Mouse (Mus musculus): ENCODE results near the gene Wnt3a.
A peak's percentile ranks its signal among the peaks of the same experiment; 100 is the strongest.

The Wnt3a gene

GRCm38 (mm10) chr11:59260706-59261493 is 29.7 kb downstream of the Wnt3a start:
- DNase-seq = no peak

- DNase-seq = no peak
Observed at GRCm38 (mm10) chr11:59259647-59260046, 30.9 kb downstream of the Wnt3a start.

GRCm38 (mm10) chr11:59248101-59248500 is 42.5 kb downstream of the Wnt3a start:
- DNase-seq = no peak

- no peak for DNase-seq
Observed at GRCm38 (mm10) chr11:59243856-59244255, 46.7 kb downstream of the Wnt3a start.

- no peak for DNase-seq
Observed at GRCm38 (mm10) chr11:59241841-59242240, 48.7 kb downstream of the Wnt3a start.

GRCm38 (mm10) chr11:59239796-59240195 is 50.8 kb downstream of the Wnt3a start:
- DNase-seq = no peak

- DNase-seq = no peak
Observed at GRCm38 (mm10) chr11:59239428-59239785, 51.1 kb downstream of the Wnt3a start.

GRCm38 (mm10) chr11:59238525-59239427 is 51.8 kb downstream of the Wnt3a start:
- peak; percentile 19 to 57 for DNase-seq

GRCm38 (mm10) chr11:59232797-59233196 is 57.8 kb downstream of the Wnt3a start:
- no peak for DNase-seq

GRCm38 (mm10) chr11:59230144-59230760 is 60.3 kb downstream of the Wnt3a start:
- DNase-seq = peak; percentile 45 to 72

- DNase-seq = peak; percentile 95 to 98
Observed at GRCm38 (mm10) chr11:59228122-59228953, 62.2 kb downstream of the Wnt3a start, which contains the start of gene Arf1. Arf1 (minus strand) TSS chr11:59228270.

- peak in 1 of 2 experiments; percentile 16 for DNase-seq
Observed at GRCm38 (mm10) chr11:59227604-59228121, 62.9 kb downstream of the Wnt3a start.

GRCm38 (mm10) chr11:59226787-59227603 is 63.6 kb downstream of the Wnt3a start:
- DNase-seq = no peak

- no peak for DNase-seq
Observed at GRCm38 (mm10) chr11:59226251-59226650, 64.3 kb downstream of the Wnt3a start.

GRCm38 (mm10) chr11:59225167-59225566 is 65.4 kb downstream of the Wnt3a start:
- no peak for DNase-seq

GRCm38 (mm10) chr11:59224470-59224869 is 66.1 kb downstream of the Wnt3a start:
- DNase-seq = no peak

GRCm38 (mm10) chr11:59224025-59224424 is 66.5 kb downstream of the Wnt3a start:
- DNase-seq = no peak

GRCm38 (mm10) chr11:59222306-59222705 is 68.2 kb downstream of the Wnt3a start:
- DNase-seq = no peak

GRCm38 (mm10) chr11:59221604-59222003 is 68.9 kb downstream of the Wnt3a start:
- no peak for DNase-seq

- DNase-seq = peak in 1 of 2 experiments; percentile 50
Observed at GRCm38 (mm10) chr11:59219064-59219463, 71.5 kb downstream of the Wnt3a start.

GRCm38 (mm10) chr11:59218389-59218998 is 72.1 kb downstream of the Wnt3a start:
- no peak for DNase-seq

All from spleen, adult 18-20 months (tissue).